Mouse (Mus musculus) ES-E14 (cell line): Measurements from ENCODE around the gene Atp1b1. TPM values are rescaled to one million over a fixed set of nuclear protein-coding genes. Genes with fewer than 3 reads are reported as not detected.

ENCODE experiments used
- DNase-seq: peaks from one replicate; pipeline ENCODE4 v3.0.0-alpha.2; 2013; ENCODE audit warnings: low read depth, low spot score
- H3K27ac ChIP-seq: 2 replicates; pipeline ENCODE4 v1.5.1; 2012; ENCODE audit warnings: low read depth, mild to moderate bottlenecking, low read length, moderate library complexity, mixed read lengths; ENCODE audit not compliant: poor library complexity, insufficient read depth, severe bottlenecking
- H3K36me3 ChIP-seq: 2 replicates; pipeline ENCODE4 v1.6.1; 2012; ENCODE audit warnings: mild to moderate bottlenecking, low read length, moderate library complexity, mixed read lengths; ENCODE audit not compliant: control insufficient read depth, poor library complexity, insufficient read depth, severe bottlenecking
- H3K4me1 ChIP-seq, 2 experiments: fragments of 150-350 bp in 1 of 2; sonication (generic) in 1 of 2; 2 replicates each; pipeline ENCODE4 v1.6.1; 2012; ENCODE audit warnings: low read length in 2 of 2, mild to moderate bottlenecking in 1 of 2, mixed read lengths in 1 of 2; ENCODE audit not compliant: control insufficient read depth in 2 of 2, insufficient read depth in 2 of 2, poor library complexity in 1 of 2
- H3K4me3 ChIP-seq, 2 experiments: fragments of 150-350 bp in 1 of 2; sonication (generic) in 1 of 2; 2 replicates each; pipeline ENCODE4 v1.5.1; 2012; ENCODE audit warnings: low read length in 2 of 2, low read depth in 1 of 2, mild to moderate bottlenecking in 1 of 2, mixed read lengths in 1 of 2; ENCODE audit not compliant: insufficient read depth in 1 of 2, poor library complexity in 1 of 2, severe bottlenecking in 1 of 2
- H3K9ac ChIP-seq: 2 replicates; pipeline ENCODE4 v1.6.1; 2012; ENCODE audit warnings: low read depth, mild to moderate bottlenecking, low read length, mixed read lengths; ENCODE audit not compliant: poor library complexity, insufficient read depth, severe bottlenecking
- H3K9me3 ChIP-seq: fragments of 150-350 bp; sonication (generic); 2 replicates; pipeline ENCODE4 v1.6.1; 2012; ENCODE audit warnings: low read depth, mild to moderate bottlenecking, low read length; ENCODE audit not compliant: control insufficient read depth, insufficient read depth
- CHD2 ChIP-seq: IDR thresholded peaks from 2 replicates; pipeline ENCODE4 v1.6.1; 2014; ENCODE audit warnings: mild to moderate bottlenecking, low read depth, low read length, inconsistent platforms
- HCFC1 ChIP-seq: IDR thresholded peaks from 2 replicates; pipeline ENCODE4 v1.6.1; 2012; ENCODE audit warnings: low read length, inconsistent platforms, borderline replicate concordance; ENCODE audit not compliant: insufficient read depth
- MAFK ChIP-seq: IDR thresholded peaks from 2 replicates; pipeline ENCODE4 v1.6.1; 2014; ENCODE audit warnings: mild to moderate bottlenecking, low read depth, low read length, inconsistent platforms; ENCODE audit not compliant: insufficient read depth
- ZC3H11A ChIP-seq: IDR thresholded peaks from 2 replicates; pipeline ENCODE4 v1.6.1; 2012; ENCODE audit warnings: low read depth, mild to moderate bottlenecking, inconsistent platforms, low read length, borderline replicate concordance
- ZNF384 ChIP-seq: IDR thresholded peaks from 2 replicates; pipeline ENCODE4 v1.6.1; 2012; ENCODE audit warnings: low read depth, low read length, inconsistent platforms
- in situ Hi-C, 2 experiments: fragments of 600-800 bp; cut with MboI; formaldehyde crosslinking; loops; one replicate each; pipeline ENCODE4 v1.15.1; 2025; ENCODE audit warnings: low sequenced_read_pairs in 2 of 2, inconsistent platforms in 1 of 2; ENCODE audit not compliant: unreplicated experiment in 2 of 2
- total RNA-seq: library from RNA; depleted of rRNA; stranded (reverse); fragments of 300-350 nt; gene quantifications from 2 replicates; pipeline ENCODE4 v1.2.3, GENCODE M21; 2012; rRNA removed

The Atp1b1 gene
- total RNA-seq, 1 experiment, result 58.3 TPM

DNA sequence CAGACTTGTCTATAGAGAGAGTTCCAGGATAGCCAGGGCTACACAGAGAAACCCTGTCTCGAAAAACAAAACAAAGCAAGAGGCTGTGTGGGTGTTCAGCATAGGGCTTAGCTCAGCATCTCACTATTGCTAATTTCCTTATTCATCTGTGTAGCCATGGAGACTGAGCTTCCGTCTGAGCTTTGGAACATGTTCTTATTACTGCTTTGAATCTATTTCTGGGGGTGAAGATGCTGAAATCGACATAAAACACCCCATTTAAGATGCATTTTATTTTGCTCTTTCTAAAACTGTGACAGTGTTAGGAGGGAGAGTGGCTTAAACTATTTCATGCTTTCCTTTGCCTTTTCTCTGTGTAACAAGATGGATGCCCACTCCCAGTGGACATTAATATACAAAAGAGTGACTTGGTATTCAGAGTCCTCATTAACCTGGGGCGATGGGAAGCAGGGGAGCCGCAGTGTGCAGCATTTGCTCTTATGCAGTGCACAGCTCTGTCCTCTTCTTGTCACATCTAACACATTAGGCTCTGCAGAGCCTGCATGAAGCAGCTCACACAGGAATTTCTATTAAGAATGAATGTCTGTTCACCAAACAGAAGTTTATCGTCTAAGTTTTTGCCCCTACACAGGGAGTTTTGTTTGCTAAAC lies 62.9 kb downstream of the Atp1b1 start:
- TF ChIP-seq HCFC1 (no peak), MAFK (no peak), ZNF384 (no peak), CHD2 (no peak), ZC3H11A (no peak)
- Histone ChIP-seq H3K4me1 (no peaks in the 10 kb centered on the region), H3K9me3 (no peaks in the 10 kb centered on the region), H3K36me3 (no peaks in the 10 kb centered on the region), H3K9ac (no peak overlapping the region), H3K4me3 (no peak overlapping the region), H3K27ac (no peak overlapping the region)
- in situ Hi-C loops, result no loop called here
- no peak for DNase-seq

DNA sequence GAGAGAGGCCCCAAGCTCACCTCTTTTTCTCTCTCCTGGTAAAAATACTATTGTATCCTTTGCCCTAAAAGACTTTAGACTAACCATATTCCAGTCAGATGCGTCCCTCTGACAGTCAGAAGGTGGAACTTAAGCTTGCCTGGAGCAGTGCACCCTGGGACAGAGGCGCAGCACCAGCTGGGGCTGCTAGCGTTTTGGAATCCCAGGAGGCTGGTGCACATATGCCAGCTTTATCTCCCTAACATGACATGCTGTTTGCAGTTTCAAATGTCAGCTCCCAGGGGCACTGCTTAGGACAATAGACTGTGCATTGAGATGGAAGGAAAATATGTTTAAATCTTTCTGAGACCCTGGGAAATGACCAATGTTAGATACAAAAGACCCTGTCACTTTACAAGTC lies 66.0 kb downstream of the Atp1b1 start:
- H3K4me1 ChIP-seq, result no peaks in the 10 kb centered on the region
- H3K9ac ChIP-seq, result no peak overlapping the region
- H3K27ac ChIP-seq, result no peak overlapping the region

DNA sequence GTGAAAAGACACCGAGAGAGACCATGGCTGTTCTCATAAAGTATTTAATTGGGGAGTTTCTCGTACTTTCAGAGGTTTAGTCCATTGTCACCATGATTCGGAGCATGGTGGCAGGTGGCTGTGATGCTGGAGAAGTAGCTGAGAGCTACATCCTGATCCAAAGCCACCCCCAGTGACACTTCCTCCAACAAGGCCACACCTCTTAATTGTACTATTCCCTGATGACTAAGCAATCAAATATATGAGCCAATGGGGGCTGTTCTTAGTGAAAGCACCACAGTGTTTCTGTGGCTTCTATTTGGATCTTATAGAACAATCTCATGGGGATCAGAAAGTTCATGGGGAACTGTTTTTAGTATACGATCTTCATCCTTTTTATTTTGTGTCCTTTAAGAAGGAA lies 68.4 kb downstream of the Atp1b1 start:
- DNase-seq, result no peak
- Histone ChIP-seq H3K9me3 (no peaks in the 10 kb centered on the region; the same call in 1 of the 2 replicates), H3K4me1 (no peaks in the 10 kb centered on the region), H3K27ac (no peak overlapping the region), H3K36me3 (no peaks in the 10 kb centered on the region), H3K4me3 (no peak overlapping the region), H3K9ac (no peak overlapping the region)
- TF ChIP-seq HCFC1 (no peak), MAFK (no peak), CHD2 (no peak), ZC3H11A (no peak), ZNF384 (no peak)
- in situ Hi-C loops, result no loop called here

More for the DNA sequence above, 66.0 kb downstream of the Atp1b1 start:
- Histone ChIP-seq H3K36me3 (no peaks in the 10 kb centered on the region), H3K4me3 (no peak overlapping the region), H3K9me3 (no peaks in the 10 kb centered on the region)
- in situ Hi-C loops, result no loop called here
- TF ChIP-seq HCFC1 (no peak), ZC3H11A (no peak), MAFK (no peak), CHD2 (no peak), ZNF384 (no peak)
- DNase-seq, result no peak

Other genes with a start within 250 kb of the Atp1b1 start
- 93.3 and 151 TPM in 2 replicates for gene Slc19a2, start 209.3 kb downstream of the Atp1b1 start, total RNA-seq
- gene Ccdc181, start 182.8 kb downstream of the Atp1b1 start, total RNA-seq, result 3.1 and 4.1 TPM in 2 replicates
- gene Nme7, start 154.2 kb downstream of the Atp1b1 start, total RNA-seq, result 28.3 and 32.8 TPM in 2 replicates
- gene Blzf1, start 150.9 kb downstream of the Atp1b1 start, total RNA-seq, result 16.5 and 21.2 TPM in 2 replicates